Mouse (Mus musculus) ES-E14 (cell line): Measurements from ENCODE around the gene Vps45. TPM values are rescaled to one million over a fixed set of nuclear protein-coding genes. Genes with fewer than 3 reads are reported as not detected.

ENCODE experiments used
- DNase-seq: peaks from one replicate; pipeline ENCODE4 v3.0.0-alpha.2; 2013; ENCODE audit warnings: low read depth, low spot score
- H3K27ac ChIP-seq: 2 replicates; pipeline ENCODE4 v1.5.1; 2012; ENCODE audit warnings: low read depth, mild to moderate bottlenecking, low read length, moderate library complexity, mixed read lengths; ENCODE audit not compliant: poor library complexity, insufficient read depth, severe bottlenecking
- H3K36me3 ChIP-seq: 2 replicates; pipeline ENCODE4 v1.6.1; 2012; ENCODE audit warnings: mild to moderate bottlenecking, low read length, moderate library complexity, mixed read lengths; ENCODE audit not compliant: control insufficient read depth, poor library complexity, insufficient read depth, severe bottlenecking
- H3K4me1 ChIP-seq, 2 experiments: fragments of 150-350 bp in 1 of 2; sonication (generic) in 1 of 2; 2 replicates each; pipeline ENCODE4 v1.6.1; 2012; ENCODE audit warnings: low read length in 2 of 2, mild to moderate bottlenecking in 1 of 2, mixed read lengths in 1 of 2; ENCODE audit not compliant: control insufficient read depth in 2 of 2, insufficient read depth in 2 of 2, poor library complexity in 1 of 2
- H3K4me3 ChIP-seq, 2 experiments: fragments of 150-350 bp in 1 of 2; sonication (generic) in 1 of 2; 2 replicates each; pipeline ENCODE4 v1.5.1; 2012; ENCODE audit warnings: low read length in 2 of 2, low read depth in 1 of 2, mild to moderate bottlenecking in 1 of 2, mixed read lengths in 1 of 2; ENCODE audit not compliant: insufficient read depth in 1 of 2, poor library complexity in 1 of 2, severe bottlenecking in 1 of 2
- H3K9ac ChIP-seq: 2 replicates; pipeline ENCODE4 v1.6.1; 2012; ENCODE audit warnings: low read depth, mild to moderate bottlenecking, low read length, mixed read lengths; ENCODE audit not compliant: poor library complexity, insufficient read depth, severe bottlenecking
- H3K9me3 ChIP-seq: fragments of 150-350 bp; sonication (generic); 2 replicates; pipeline ENCODE4 v1.6.1; 2012; ENCODE audit warnings: low read depth, mild to moderate bottlenecking, low read length; ENCODE audit not compliant: control insufficient read depth, insufficient read depth
- CHD2 ChIP-seq: IDR thresholded peaks from 2 replicates; pipeline ENCODE4 v1.6.1; 2014; ENCODE audit warnings: mild to moderate bottlenecking, low read depth, low read length, inconsistent platforms
- HCFC1 ChIP-seq: IDR thresholded peaks from 2 replicates; pipeline ENCODE4 v1.6.1; 2012; ENCODE audit warnings: low read length, inconsistent platforms, borderline replicate concordance; ENCODE audit not compliant: insufficient read depth
- MAFK ChIP-seq: IDR thresholded peaks from 2 replicates; pipeline ENCODE4 v1.6.1; 2014; ENCODE audit warnings: mild to moderate bottlenecking, low read depth, low read length, inconsistent platforms; ENCODE audit not compliant: insufficient read depth
- ZC3H11A ChIP-seq: IDR thresholded peaks from 2 replicates; pipeline ENCODE4 v1.6.1; 2012; ENCODE audit warnings: low read depth, mild to moderate bottlenecking, inconsistent platforms, low read length, borderline replicate concordance
- ZNF384 ChIP-seq: IDR thresholded peaks from 2 replicates; pipeline ENCODE4 v1.6.1; 2012; ENCODE audit warnings: low read depth, low read length, inconsistent platforms
- in situ Hi-C, 2 experiments: fragments of 600-800 bp; cut with MboI; formaldehyde crosslinking; loops; one replicate each; pipeline ENCODE4 v1.15.1; 2025; ENCODE audit warnings: low sequenced_read_pairs in 2 of 2, inconsistent platforms in 1 of 2; ENCODE audit not compliant: unreplicated experiment in 2 of 2
- total RNA-seq: library from RNA; depleted of rRNA; stranded (reverse); fragments of 300-350 nt; gene quantifications from 2 replicates; pipeline ENCODE4 v1.2.3, GENCODE M21; 2012; rRNA removed

Gene Vps45
- total RNA-seq = 9.9 and 11.9 TPM in 2 replicates

GRCm38 (mm10) chr3:96058231-96058896, at the start of gene Vps45:
Vps45 (minus strand) TSS chr3:96058466.
- H3K4me3 ChIP-seq = peak within 1 kb of the TSS; percentile 69 to 74
- no peaks in the 10 kb centered on the region for H3K9me3 ChIP-seq
- peak within 1 kb of the TSS; percentile 66 for H3K9ac ChIP-seq
- no peaks in the 10 kb centered on the region for H3K4me1 ChIP-seq
- in situ Hi-C loops = loop anchor here in 1 of 2 experiments (5.0 to 10.0 kb wide), 2 partner anchors 86 to 184 kb away; partner anchors contain the start of gene Mrps21
- no peaks in the 10 kb centered on the region for H3K36me3 ChIP-seq
- no peak within 1 kb of the TSS; the same call in 1 of the 2 replicates for H3K27ac ChIP-seq
- DNase-seq = no peak
- TF ChIP-seq ZC3H11A (no peak), CHD2 (no peak), HCFC1 (no peak), MAFK (no peak), ZNF384 (no peak)

DNA sequence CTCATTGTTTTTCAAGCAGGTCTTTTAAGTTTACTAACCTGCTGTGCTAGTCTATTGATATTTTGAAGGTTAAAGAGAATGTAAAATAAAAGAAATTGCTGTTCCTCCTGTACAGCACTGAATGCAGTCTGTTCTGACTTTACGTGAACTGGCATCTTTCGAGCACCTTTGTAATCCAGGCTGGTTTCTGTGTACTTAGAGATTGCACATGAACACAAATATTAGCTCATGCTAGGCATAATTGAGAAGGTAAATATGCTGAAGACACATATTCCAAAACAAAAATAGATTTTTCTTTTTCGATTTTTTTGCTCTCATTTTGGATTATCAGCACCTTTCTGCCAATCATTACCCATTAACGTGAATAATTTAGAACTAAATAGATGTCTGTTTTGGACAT, 47.9 kb upstream of the Vps45 start:
- Histone ChIP-seq H3K36me3 (no peaks in the 10 kb centered on the region), H3K9me3 (no peaks in the 10 kb centered on the region), H3K9ac (no peak overlapping the region), H3K4me1 (peaks cover 4 to 9% of the 10 kb centered on the region in 2 experiments; a peak in 3 of 4 replicates), H3K27ac (no peak overlapping the region), H3K4me3 (no peak overlapping the region)
- DNase-seq = no peak
- TF ChIP-seq MAFK (no peak), HCFC1 (no peak), ZC3H11A (no peak), CHD2 (no peak), ZNF384 (no peak)
- in situ Hi-C loops = no loop called here

DNA sequence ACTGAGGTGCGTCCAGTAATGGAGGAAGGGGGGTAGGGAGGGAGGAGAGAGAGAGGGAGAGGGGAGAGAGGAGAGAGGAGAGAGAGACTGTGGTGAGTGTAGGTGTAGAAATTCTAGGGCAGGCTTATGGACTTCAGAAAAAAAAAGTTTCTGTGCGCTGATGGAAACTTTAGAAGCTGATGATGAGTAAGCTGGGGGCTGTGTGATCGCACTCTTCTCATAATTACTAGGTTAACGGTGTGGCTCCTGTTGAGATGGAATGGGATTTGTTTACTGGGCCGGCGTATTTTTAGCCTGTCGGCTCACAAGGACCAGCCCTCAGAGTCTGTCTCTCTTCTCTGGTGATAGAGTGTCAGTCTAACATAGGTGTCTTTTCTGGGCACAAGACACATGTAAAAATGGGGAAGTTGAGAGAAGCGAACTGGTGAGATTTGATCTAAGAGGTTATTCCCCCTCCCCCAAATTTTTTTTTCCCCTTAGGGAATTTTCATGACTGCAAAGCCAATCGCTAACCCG, 47.0 kb upstream of the Vps45 start:
- peaks cover 4 to 9% of the 10 kb centered on the region in 2 experiments; a peak in 3 of 4 replicates for H3K4me1 ChIP-seq
- peak overlapping the region; percentile 87 to 99 for H3K4me3 ChIP-seq
- peak overlapping the region; percentile 96 for H3K9ac ChIP-seq
- no peak for TF ChIP-seq HCFC1
- TF ChIP-seq ZNF384 = no peak
- no peak for TF ChIP-seq ZC3H11A
- no peak for TF ChIP-seq MAFK
- TF ChIP-seq CHD2 = no peak
- no peak for DNase-seq
- in situ Hi-C loops = no loop called here
- no peaks in the 10 kb centered on the region for H3K36me3 ChIP-seq
- H3K27ac ChIP-seq = no peak overlapping the region
- H3K9me3 ChIP-seq = no peaks in the 10 kb centered on the region

GRCm38 (mm10) chr3:96104261-96105065, 46.2 kb upstream of the Vps45 start, which contains the start of gene Otud7b:
Otud7b (plus strand) TSS chr3:96104527.
- H3K9ac ChIP-seq = peak within 1 kb of the TSS; percentile 96
- peaks cover 4 to 9% of the 10 kb centered on the region in 2 experiments; a peak in 3 of 4 replicates for H3K4me1 ChIP-seq
- H3K4me3 ChIP-seq = peak within 1 kb of the TSS; percentile 87 to 99
- no peaks in the 10 kb centered on the region for H3K9me3 ChIP-seq
- H3K27ac ChIP-seq = peak within 1 kb of the TSS; percentile 57; the same call in 1 of the 2 replicates
- DNase-seq = peak; percentile 59
- H3K36me3 ChIP-seq = no peaks in the 10 kb centered on the region
- TF ChIP-seq HCFC1 = peak; percentile 77
- TF ChIP-seq CHD2 = no peak
- in situ Hi-C loops = no loop called here
